Mouse (Mus musculus): Measurements from ENCODE around the gene B3gntl1.

DNA sequence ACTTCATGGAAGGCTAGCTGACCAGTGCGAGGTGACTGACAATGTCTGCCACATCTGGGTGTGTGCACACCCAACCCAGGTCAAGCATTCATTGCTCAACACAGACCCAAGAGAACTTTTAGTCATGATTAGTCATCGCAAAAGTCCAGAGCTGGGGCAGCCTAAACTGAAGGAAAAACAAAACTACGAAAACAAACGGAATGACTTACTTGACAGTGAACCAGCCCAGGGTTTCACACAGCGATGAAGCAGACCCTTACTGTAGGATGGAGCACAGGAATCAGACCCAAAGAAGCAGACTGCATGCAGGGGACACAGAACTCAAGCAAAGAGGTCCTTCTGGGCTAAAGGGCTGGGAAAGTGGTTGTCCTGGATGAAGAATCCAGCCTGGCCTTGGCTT, 21.0 kb downstream of the B3gntl1 start:
- no peak for TF ChIP-seq CTCF (IDR thresholded peaks at IDR 0.05; ENCODE audit: control insufficient read depth, insufficient read depth, insufficient replicate concordance, low read depth, low read length)
- no peak for TF ChIP-seq POLR2A (IDR thresholded peaks at IDR 0.05; ENCODE audit: control insufficient read depth, low read depth, low read length)
